Mouse (Mus musculus) embryo, embryonic 11 days (tissue): ENCODE measurements around the gene Hspbap1.

ENCODE experiments used
- DNase-seq: peaks from one replicate; pipeline ENCODE4 v3.0.0-alpha.2; 2015

Gene Hspbap1

DNA sequence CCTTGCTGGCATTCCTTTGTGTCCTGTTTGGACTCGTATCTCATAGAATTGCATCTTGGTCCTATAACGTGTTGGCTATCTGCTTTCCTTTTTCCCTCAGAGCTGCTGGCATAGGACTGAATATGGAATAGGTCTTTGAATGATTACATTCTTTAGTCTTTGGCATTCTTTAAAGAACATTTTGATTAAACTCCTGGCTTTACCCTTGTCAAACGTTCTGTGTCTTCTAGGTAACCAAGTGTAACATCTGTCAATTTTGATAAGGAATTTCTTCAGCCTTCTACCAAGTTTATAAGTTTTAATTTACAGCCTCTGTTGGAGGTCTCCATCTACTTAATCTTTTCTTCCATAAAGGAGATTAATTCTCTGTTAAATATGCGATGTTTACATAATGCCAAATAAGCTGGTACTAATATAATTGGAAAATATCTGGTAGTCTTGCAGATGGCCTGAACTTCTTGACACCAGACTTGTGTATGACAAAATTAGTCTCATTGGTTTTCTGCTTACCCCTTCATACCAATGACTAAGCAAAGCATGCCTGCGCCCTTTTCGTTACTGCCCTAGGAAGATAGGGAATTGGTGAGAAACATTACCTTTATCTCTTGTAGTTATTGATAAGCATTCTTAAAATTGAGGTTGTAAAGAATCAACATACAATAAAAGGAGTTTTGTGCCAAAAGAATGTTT lies 36.9 kb downstream of the Hspbap1 start:
- DNase-seq, result no peak

DNA sequence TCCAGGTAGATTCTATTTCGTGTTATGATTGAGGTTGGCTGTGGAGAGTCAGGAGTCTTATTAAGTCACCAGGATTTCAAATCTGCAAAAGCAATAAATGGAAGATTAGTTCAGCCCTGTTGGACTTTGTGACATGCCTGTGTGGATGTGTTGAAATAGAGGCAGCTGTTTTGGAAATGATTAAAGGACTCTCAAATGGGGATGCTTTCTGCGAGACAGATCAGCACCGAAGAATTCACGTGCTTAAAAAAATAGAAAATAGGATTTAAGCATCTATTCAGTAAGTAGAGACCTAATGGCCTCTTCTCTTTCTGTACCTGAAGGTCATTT lies 37.5 kb downstream of the Hspbap1 start:
- no peak for DNase-seq

DNA sequence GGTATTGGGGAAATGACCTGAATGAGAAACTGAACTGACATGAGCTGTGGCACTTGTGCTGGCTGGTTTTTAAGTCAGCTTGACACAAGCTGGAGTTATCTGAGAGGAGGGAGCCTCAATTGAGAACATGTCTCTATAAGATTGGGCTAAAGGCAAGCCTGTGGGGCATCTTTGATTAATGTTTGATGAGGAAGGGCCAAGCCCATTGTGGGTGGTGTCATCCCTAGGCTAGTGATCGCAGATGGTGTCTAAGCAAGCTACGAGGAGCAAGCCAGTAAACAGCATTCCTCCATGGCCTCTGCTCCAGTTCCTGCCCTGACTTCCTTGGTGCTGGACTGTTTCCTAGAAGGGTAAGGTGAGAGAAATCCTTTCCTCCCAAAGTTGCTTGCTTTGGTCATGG lies 38.7 kb downstream of the Hspbap1 start:
- DNase-seq, result no peak

DNA sequence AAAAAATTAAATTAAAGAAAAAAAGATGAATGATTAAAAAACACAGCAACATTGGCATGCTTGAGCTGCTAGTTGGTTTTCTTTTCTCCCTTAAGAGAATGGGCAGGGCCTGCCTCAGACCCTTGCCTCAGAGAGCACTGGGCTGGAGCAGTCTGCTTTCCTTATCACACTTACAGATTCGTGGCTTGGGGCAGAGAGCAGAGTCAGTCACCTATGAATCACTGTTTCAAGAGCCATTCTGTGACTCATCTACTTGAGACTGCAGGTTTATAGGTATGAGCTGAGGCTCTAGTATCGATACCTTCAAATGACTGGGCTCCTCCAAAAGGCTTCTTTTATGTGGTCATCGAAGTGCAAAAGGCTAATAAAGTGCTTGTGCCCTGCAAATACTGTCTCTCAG lies 42.9 kb downstream of the Hspbap1 start:
- DNase-seq, result no peak

DNA sequence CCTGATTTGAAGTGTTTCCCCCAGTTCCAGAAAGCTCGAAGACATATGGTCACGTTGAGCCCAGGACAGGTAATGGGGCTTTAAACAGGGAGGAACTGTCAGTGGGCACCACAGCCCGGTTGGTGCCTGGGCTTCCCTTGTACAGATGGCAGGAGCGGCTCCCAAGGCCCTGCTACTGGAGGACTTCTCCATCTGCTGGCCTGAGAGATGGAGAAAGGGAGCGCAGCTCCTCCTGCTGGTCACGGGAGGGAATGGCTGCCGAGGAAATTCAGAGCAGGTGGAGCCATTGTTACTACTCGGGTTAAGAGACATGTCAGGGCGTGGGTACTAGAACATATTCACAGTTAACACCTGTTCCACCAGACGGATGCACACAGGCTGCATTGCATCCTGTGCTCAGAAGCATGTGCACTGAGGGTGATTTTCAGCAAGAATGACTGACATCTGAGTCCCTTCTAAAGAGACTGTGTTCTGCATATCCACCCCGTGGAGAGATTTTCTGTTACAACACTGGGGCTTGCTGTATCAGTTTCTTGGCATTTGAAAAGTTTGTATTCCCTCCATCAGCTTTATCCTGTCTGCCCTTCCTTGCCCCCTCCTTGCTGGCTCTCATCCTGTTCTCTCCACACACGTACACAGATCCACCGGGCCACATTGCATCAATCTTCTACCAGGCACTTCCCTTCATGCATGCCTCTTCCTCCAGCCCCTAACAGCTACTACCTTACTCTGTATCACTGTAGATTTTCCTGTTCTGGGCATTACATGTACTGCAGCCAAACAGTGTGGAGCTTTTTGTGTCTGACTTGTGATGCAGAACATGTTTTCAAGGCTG lies 47.3 kb downstream of the Hspbap1 start:
- DNase-seq, result peak; percentile 80

DNA sequence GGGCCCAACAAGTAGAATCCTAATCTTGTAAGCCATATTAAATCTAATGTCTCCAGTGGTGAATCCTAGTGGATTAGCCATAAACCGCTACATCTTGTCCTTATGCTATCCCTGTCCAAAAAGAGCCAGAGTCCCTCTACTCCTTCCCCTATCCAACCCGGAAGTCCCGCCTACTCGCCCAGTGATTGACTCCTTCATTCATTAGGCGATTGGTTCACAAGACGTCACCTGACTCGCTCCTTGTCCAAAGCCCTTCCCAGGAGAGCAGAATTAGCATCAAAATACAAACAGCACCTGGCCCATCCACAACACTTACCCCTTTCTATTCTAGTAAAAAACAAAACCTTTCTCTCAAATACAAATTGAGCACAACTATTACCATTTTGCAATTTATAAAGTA lies 59.8 kb downstream of the Hspbap1 start:
- DNase-seq, result no peak

DNA sequence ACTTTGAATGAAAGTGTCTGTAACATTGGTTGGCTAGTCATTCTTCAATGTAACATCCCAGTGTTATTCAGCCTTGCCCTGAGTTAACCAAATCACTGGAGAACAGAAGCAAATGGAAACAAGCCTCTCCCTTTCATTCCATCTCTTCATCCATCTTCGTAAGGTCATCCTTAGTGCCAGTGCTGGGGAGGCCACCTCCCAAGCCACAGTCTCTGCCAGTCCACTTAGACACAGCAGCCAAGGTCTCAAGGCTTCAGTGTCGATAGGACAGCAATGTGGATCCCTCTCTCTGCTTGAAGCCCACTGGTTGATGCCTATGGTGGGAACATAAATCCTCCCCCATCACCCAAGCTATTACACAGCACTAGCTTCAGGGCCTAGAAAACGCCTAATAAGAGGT lies 62.8 kb downstream of the Hspbap1 start:
- no peak for DNase-seq

DNA sequence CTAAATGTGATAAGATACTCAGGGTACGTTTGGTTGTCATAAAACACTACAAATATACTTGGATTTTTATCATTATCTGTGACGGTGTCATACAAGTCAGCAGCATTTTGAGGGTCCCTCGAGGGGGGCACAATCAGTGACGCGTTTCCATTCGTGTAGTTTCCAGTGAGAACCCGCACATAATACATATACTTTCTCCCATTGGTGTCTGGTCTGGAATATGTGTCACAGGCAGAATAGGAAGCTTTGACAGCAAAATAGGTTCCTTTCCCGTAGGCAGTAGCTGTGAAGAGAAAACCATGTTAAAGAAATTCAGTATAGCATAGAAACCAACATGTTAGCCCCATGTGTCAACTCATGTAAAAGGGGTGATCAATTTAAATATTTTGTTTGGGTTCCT lies 64.5 kb downstream of the Hspbap1 start:
- no peak for DNase-seq

DNA sequence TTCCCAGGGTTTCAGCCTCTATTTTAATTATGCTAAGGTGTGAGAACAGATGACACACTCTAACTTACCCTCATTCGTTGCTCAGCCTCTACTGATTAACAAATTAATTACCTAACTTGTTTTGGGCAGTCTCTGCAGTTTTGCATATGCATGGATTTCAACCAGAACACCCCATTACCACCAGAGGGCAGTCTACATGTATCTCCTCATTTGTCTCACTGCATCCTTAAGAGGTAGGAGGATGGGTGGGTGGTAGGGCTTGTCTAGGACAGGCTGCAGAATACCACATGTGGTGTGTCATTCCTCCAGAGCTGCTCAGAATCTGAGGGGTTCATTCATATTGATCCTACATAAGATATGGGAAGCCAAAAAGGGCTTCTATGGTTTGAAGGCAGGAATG lies 69.5 kb downstream of the Hspbap1 start:
- peak; percentile 50 for DNase-seq

DNA sequence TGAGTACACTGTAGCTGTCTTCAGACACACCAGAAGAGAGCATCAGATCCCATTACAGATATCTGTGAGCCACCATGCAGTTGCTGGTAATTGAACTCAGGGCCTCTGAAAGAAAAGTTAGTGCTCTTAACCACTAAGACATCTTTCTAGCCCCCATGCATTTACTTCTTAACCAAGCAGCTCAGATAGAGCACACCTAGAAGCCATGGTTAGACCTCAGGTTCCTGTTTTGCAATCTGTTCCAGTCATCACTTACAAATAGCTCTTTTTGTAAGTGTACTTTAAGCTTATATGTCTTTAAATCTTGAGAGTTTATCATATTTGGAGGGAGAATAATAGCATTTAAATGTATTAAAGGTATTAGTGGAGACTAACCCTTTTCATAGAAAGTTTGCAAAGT lies 77.0 kb downstream of the Hspbap1 start:
- DNase-seq, result no peak

DNA sequence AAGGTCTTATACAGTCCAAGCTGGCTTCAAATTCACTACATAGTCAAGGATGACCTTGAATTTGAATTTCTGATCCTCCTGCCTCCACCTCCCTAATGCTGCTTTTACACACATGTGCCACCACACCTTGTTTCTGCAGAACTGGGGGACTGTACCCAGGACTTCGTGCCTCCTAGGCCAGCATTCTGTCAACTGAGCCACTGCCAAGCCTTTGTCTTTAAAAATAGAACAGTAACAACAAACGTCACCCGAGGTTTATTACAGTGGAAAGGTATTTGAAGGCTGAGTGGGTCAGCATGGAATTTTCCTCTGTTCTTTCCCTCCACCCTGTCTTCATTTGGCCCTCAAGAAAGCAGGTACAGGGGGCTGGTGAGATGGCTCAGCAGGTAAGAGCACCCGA lies 85.7 kb downstream of the Hspbap1 start:
- no peak for DNase-seq

DNA sequence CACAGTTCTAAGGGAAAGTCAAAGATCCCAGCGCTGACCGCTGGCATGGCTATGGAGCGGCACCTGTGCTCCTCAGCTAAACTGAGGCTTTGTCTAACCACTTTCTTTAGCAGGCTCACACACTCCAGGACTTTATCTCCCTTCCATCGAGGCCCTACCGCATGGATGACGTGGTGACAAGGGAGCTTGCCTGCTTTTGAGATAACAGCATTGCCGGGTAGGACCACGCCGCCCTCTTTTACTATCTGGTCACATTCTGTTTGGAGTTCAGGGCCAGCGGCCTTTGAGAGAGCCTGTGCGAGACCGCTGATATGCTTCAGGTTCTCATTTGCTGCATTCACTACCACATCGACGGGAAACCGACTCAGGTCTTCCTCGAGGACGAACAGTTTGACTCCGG lies 86.6 kb downstream of the Hspbap1 start:
- no peak for DNase-seq

DNA sequence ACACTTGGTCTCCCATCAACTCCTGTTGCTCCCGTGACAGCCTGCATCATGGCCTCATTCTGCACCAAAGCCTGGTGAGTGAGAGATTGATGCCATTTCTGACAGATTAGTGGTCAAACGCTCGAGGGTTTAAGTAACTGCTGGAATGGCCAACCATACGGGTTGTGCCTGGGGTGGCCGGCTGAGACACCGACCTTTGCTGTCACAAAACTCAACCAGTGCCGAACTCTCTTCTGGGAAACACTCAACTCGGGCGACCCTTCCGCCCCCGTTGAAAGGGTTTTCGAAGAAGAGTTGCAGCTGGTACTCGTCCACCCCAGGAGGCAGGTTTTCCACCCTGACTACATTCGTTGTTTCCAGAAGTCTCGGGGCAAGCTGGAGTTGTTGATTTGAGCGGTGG lies 90.1 kb downstream of the Hspbap1 start:
- DNase-seq, result no peak

DNA sequence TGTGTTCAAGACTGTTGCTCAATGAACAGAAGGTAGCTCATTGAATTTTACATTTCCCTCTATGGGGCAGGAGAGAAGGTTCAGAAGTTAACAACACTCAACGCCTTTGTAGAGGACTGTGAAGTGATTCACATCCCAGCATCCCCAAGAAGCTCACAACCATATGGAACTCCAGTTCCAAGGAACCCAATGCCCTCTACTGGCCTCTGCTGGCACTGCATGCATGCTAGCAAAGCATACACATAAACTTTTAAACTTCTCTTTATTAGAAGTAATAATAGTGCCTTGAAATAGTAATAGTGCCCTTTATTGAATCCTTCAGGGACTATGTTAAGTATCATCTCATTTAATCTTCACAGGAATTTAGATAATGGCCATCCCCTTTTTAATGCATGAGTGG lies 91.9 kb downstream of the Hspbap1 start:
- no peak for DNase-seq

DNA sequence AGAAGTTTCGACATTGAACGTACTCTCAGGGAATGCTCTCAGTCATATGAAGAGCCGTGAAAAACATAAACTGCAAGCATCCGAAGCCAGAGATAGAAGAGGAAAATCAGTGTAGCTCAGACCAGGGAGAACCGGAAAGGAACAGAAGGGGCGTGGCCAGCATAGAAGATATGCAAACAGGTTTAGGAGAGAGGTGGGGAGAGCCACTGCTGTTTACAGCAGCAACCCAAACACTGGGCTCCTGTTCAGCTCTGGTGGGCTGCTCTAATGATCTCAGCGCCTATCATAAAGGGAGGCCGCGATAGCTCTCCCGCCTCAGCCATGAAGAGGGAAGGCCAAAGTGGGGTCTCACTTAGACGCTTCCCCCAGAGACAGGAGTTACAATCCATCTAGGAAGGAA lies 97.6 kb downstream of the Hspbap1 start:
- no peak for DNase-seq

DNA sequence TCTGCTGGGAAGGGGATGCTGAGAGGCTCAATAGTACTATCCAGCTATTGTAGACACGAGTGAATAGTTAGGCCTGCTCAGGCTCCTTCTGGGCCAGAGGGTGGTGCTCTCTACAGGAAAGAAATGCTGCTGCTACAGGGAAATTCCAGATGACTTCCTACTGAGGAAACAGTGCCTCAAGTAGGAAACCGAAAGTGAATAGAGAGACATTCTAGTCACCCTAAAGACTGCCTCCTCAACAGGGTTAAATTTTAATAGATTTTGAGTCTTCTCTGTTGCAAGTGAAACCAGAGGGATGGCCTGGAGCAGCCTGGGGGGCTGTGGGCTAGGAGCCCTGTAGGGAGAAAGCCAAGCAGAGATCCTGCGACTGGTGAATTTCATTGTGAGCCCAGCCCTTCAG lies 99.0 kb downstream of the Hspbap1 start:
- DNase-seq, result no peak

DNA sequence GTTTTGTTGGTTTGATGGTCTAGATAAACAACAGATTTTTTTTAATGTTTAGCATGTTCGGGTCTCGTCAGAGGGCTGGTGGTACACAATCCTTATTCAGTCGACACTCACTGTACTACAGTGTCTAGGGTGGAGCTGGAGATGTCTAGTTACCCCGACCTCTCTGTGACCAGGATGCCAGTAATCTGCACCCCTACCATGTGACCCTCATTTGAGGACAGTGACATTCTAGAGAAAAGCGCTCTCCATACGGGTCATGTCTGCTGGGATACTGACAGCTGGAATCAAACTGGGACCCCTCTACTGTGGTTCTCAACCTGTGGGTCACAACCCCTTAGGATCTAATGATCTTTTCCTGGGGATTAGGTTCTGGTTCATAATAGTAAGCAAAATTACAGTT lies 99.5 kb downstream of the Hspbap1 start:
- no peak for DNase-seq

DNA sequence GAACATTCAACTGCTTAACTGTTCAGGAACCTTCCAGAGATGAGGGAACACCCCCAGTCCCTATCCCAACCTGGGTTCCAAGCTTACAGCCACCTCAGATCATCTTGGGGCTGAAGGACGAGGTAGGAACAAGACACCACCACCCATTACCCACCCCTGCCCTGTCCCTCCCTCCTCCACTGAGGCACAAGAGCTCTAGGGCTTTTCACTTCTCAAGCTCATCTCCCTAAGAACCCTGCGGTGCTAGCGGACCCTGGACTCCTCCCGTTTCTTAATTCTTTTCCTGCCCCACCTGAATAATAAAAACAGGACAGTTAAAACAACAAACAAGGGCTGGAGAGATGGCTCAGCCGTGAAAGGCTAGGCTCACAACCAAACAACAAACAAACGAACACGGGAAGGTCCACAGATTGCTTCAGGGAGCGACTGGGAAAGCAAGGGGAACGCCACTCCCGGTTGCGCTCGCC lies 100.4 kb downstream of the Hspbap1 start:
- DNase-seq, result peak; percentile 25

DNA sequence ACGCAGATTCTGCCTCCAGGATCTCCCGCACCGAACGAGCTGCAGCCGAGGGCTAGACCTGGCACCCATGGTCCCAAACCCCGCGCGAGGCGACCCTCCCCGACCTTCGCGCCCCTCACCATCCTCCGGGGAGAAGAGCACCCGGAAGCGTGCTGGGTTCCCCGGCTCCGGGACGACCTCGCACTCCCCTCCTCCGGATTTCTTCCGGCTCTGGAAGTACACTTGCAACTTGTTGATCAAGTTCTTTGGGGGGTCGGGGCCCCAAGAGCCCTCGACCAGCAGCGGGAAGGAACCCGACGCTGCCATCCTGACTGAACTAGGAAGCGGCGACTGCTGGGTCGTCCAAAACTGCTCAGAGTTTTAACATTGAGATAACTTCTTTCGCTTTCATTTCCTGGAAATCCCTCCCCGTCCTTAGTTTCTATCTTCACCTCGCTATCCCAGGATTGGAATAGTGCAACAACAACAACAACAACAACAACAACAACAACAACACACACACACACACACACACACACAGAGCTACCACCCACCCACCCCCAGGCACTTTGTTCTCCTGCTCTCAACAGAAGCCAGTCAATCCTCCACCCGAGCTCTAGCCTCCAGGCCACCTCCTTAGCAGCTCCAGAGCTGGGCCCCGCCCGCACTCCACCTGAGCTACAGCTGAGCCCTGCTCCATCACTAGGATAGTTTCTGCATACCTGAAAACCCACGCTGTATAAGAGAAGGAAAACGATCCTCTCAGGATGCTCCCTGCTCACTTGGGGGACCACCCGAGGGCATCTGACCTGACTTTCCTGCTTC lies 101.1 kb downstream of the Hspbap1 start, which contains the start of gene Parp14:
Gene Parp14, minus strand, starts transcription at position 497 of the 804 bp plus-strand sequence.
- peak; percentile 53 for DNase-seq

DNA sequence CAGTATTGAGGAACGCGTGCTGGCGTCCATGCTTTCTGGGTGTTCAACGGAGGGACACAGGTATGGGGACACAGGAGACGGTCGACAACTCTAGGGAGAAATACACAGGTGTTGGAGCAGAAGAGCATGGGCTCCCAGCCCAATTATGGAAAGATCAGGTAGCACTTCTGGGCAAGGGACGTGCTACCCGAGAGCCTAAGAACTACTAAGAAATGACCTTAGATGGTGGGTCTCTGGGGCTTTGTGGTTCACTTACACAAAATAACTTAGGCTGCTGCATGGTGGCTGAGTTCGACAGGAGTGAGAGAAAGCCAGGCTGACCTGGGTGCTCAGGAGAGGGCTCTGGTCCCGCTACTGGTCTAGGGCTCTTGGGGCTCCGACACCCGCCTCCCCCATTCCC lies 101.7 kb downstream of the Hspbap1 start:
- DNase-seq, result no peak

DNA sequence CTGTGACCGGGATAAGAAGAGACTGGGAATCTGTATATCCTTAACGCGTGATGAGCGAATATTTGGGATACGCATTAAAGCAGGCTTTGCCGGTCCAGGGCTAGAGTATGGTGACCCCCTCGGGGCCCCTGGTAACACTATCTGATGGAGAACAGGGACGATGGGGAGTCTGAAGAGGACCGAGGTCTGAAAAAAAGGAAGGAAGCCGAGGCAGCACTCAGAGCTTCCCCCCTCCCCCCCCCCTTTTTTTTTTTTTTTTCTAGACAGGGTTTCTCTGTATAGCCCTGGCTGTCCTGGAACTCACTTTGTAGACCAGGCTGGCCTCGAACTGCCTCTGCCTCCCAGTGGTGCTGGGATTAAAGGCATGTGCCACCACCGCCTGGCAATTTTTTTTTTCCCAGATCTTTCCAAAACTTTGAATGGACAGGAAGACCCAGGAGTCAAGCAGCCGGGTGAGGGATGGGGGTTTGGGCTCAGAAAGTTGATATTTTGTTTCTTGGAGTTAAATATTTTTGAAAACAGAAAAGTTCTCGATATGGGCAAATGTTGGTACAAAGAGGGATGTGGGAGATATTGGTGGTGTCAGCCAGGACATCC lies 102.3 kb downstream of the Hspbap1 start:
- DNase-seq, result no peak

DNA sequence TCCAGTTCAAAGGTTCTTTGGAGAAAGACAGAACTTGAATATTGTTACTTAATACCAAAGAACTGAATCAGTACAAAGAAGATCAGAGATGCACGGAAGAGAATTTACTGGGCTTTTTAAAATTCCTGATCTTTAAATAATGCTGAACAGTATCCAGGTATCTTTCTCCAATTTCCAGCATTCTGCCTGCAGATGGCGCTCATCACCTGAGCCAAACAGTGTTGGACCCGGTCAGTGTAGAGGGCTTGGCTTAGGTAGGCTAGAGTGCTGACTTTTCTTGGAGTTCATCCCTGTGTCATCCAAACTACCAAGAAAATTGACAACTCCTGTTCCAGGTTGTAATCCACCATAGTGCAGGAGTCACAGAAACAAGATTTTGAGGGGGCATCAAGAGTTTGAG lies 104.2 kb downstream of the Hspbap1 start:
- DNase-seq, result no peak
